Mouse (Mus musculus) layer of hippocampus, postnatal 36 days (tissue): ENCODE results near the gene Tnnc1. TPM values are rescaled to one million over a fixed set of nuclear protein-coding genes. Genes with fewer than 3 reads are reported as not detected.

Experiments used
- DNase-seq, 2 experiments: peaks; one replicate each; pipeline ENCODE4 v3.0.0; 2022
- total RNA-seq, 2 experiments: library from RNA; stranded (reverse); gene quantifications; 2 replicates each; pipeline ENCODE4 v1.2.3; 2021

The Tnnc1 gene
- total RNA-seq, 2 experiments from 2014 or later: 3.8 to 4.4 TPM

DNA sequence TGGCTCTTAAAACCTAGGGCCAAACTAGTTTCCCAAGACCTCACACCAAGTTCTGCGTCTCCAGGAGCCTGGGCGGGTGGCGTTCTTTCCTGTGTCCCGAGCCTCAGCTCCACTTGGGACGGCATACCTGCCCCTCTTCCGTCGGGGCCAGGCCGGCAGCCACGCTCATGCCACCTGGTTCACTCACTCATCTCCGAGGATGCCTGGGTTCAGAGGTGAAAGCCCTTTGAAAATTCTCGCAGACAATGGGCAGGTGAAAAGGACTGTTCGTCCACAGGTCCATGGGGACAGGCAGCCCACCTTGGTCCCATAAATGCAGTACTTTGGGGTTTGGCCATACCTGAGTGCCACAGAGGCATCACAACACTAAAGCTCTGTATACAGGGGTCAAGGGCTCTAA is 23.9 kb upstream of the Tnnc1 start:
- no peak for DNase-seq

DNA sequence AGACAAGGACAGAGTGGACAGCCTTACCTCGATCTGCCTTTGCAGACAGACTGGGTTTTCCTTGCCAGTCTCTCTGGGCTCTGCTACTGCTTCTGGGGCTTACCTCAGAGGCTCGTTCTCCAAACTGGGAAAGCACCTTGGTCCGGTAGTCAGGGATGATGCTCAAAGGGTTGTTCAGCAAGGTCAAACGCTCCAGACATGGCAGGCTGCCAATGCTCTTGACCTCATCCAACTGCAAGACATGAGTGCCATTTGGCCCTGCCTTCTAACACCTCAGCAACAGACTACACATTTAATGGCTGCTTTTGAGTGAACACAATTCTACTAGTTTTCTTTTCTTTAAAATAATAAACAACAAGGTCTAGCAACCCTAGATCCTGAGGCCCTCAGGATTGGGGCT is 21.5 kb upstream of the Tnnc1 start:
- no peak for DNase-seq

GRCm38 (mm10) chr14:31188771-31189181 is 19.3 kb upstream of the Tnnc1 start:
- no peak for DNase-seq

GRCm38 (mm10) chr14:31189348-31189747 is 18.8 kb upstream of the Tnnc1 start:
- DNase-seq: no peak

- no peak for DNase-seq
Measured at GRCm38 (mm10) chr14:31191936-31192335, 16.2 kb upstream of the Tnnc1 start.

GRCm38 (mm10) chr14:31193791-31194190 is 14.3 kb upstream of the Tnnc1 start:
- DNase-seq: no peak

- DNase-seq: no peak
Measured at GRCm38 (mm10) chr14:31194441-31194840, 13.7 kb upstream of the Tnnc1 start.

- DNase-seq: no peak
Measured at GRCm38 (mm10) chr14:31194891-31195513, 13.1 kb upstream of the Tnnc1 start.

- no peak for DNase-seq
Measured at GRCm38 (mm10) chr14:31195521-31195920, 12.6 kb upstream of the Tnnc1 start.

DNA sequence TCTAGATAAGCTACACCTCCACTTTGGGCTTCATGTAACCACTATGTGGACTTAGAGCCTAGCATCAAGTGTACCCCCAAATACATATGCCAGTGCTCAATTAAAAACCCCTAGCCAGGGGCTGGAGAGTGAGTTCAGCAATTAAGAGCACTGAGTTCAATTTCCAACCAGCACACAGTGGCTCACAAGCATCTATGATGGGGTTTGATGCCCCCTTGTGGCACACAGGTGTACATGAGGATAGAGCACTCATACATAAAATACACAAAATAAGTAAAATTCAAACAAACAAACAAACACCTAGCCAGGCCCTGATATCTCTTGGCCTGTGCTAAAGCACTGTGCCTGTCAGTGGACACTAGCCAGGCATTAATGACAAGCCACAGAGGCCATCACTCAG is 12.1 kb upstream of the Tnnc1 start:
- DNase-seq: no peak

GRCm38 (mm10) chr14:31197547-31198516 is 10.3 kb upstream of the Tnnc1 start:
- peak in 1 of 2 experiments; percentile 44 for DNase-seq

- no peak for DNase-seq
Measured at GRCm38 (mm10) chr14:31199599-31199998, 8.5 kb upstream of the Tnnc1 start.

GRCm38 (mm10) chr14:31200038-31200437 is 8.1 kb upstream of the Tnnc1 start:
- DNase-seq: no peak

GRCm38 (mm10) chr14:31204844-31205243 is 3.3 kb upstream of the Tnnc1 start:
- DNase-seq: no peak

DNA sequence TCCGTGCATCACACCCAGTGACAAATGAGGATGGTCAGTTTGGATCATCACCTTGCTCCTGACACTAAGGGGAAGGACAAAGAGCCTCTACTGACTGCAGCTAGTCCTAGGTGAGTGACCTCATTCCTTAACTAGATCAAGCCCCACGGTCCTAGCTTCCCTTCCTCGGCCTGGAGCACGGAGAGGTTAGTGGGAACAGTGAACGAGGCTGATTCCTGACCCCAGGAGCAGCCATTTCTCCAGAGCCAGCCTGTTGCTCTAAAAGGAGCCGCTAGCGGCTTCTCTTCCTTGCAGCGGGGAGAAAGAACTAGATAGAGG is 2.9 kb upstream of the Tnnc1 start:
- no peak for DNase-seq

- DNase-seq: peak; percentile 39 to 49
Measured at GRCm38 (mm10) chr14:31205562-31206467, 2.3 kb upstream of the Tnnc1 start.

DNA sequence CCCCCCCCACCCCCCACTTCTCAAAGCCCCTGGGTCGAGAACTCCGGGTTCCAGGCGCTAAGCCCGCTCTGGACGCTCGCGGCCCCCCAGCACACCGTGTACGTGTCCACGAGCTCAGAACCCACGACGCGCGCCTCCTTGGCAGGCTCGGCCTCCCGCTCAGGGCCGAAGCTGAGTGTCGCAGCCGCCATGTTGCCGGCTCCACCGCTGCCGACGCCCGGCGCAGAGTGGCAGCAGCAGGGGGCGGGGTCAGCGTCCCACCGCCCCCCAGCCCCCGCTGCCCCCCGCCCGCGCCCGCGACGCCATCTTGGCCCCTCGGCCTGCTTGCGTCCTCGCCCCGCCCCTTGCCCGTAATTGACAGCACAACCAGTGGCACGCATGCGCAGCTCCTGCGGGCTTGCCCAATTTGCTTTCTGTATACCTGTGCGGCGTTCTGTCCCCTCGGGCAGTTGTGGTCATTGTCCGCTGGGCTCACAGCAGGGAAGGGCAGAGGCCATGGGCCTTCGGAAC is 1.6 kb upstream of the Tnnc1 start:
- DNase-seq: peak; percentile 92

DNA sequence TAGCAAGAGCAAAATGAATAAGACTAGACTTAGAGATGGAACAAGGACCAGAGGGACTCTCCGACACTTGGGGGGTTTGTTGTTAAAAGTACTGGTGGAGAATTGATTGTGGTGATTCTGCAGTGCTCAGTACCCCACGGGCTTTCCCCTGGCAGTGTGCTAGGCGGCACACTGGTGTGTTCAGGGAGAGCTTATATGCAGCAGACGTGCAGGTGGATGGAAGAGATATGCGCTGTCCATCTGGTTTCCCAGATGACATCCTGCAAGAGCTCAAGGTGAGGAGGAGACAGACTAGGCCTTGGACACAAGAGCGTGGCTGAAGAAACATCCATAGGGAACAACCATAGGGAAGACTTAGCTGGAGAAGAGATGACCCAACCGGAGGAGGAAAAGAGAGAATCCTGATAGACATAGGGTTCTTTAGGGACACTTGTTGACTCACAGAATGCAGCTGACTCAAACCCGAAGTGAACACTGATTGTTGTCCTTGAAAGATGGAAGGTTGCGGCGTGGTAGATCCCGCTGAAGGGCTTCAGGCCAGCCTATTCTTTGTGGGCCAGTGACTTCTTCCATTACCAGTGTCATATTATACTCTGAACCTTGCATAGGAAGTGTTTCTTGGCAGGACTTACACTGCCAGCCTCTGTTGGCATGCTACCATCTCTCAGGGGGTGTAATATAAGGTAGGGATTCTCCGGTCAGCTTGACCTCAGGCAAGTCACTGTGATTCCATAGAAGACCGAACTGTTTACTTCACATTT is 862 bp upstream of the Tnnc1 start:
- no peak for DNase-seq

- DNase-seq: no peak
Measured at GRCm38 (mm10) chr14:31209133-31209557, 1.0 kb downstream of the Tnnc1 start.

DNA sequence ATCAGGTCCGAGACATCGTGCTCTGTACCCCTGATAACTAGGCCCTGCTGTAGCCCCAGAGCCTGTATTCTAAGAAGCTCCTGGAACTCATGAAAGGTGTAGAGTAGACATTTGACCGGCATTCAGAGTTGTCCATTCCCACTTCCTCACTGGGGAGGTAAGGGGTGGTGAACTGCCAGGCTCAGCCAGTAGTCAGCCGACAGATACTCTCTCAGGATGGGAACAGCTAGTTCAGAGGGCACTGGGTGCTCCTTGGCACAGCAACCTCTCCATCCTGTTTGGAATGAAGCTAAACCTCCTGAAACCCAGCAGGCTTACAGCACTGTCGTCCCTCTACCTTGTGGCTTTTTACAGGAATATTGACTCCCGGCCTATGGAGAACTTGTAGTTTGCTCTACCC is 3.7 kb downstream of the Tnnc1 start:
- no peak for DNase-seq

- no peak for DNase-seq
Measured at GRCm38 (mm10) chr14:31212499-31212898, 4.4 kb downstream of the Tnnc1 start.

GRCm38 (mm10) chr14:31213868-31214267 is 5.8 kb downstream of the Tnnc1 start:
- DNase-seq: no peak
